Mouse (Mus musculus) retina, embryonic 14.5 days (tissue): ENCODE data around the gene Idi2.
"Not testable (repeated sequence)": the region's sequence is repeated elsewhere in the genome, so short reads cannot be mapped to it uniquely, and the experiment has no call there.

Experiments used
- DNase-seq: peaks from one replicate; pipeline ENCODE4 v3.0.0-alpha.2; 2015; ENCODE audit warnings: low spot score

Idi2 gene

GRCm38 (mm10) chr13:8997221-8997620 lies 44.6 kb downstream of the Idi2 start:
- DNase-seq = not testable (repeated sequence)

GRCm38 (mm10) chr13:8999464-8999863 lies 46.8 kb downstream of the Idi2 start:
- no peak for DNase-seq

- DNase-seq = no peak
Measured at GRCm38 (mm10) chr13:9003306-9003705, 50.6 kb downstream of the Idi2 start.
